Mouse (Mus musculus): ENCODE results near the gene Meis3.

GRCm38 (mm10) chr7:16149241-16149640, 25.6 kb upstream of the Meis3 start:
- TF ChIP-seq CTCF (IDR thresholded peaks at IDR 0.05; ENCODE audit: control insufficient read depth, insufficient read depth, insufficient read length) (no peak), MYOG (IDR thresholded peaks at IDR 0.05; ENCODE audit: control insufficient read depth, extremely low read depth, insufficient read length) (no peak), MAX (IDR thresholded peaks at IDR 0.05) (no peak), CEBPB (IDR thresholded peaks at IDR 0.05; ENCODE audit: low read depth) (no peak)
